Mouse (Mus musculus) forebrain, embryonic 16.5 days (tissue): ENCODE results near the gene Tmem203. TPM values are rescaled to one million over a fixed set of nuclear protein-coding genes. Genes with fewer than 3 reads are reported as not detected.

ENCODE experiments used
- ATAC-seq: fragments of 200-750 bp; cut with Nextera tagmentation; 2 replicates; pipeline ENCODE4 v1.8.0; 2017; ENCODE audit warnings: mild to moderate bottlenecking, moderate library complexity
- H3K27ac ChIP-seq: fragments of 300-500 bp; sonication (generic); 2 replicates; pipeline ENCODE4 v1.5.1; 2014; ENCODE audit warnings: low read length, control low read depth
- H3K27me3 ChIP-seq: fragments of 300-500 bp; sonication (generic); replicated peaks from 2 replicates; pipeline ENCODE4 v1.6.1; 2014; ENCODE audit warnings: low read length; ENCODE audit not compliant: control insufficient read depth, insufficient read depth
- H3K36me3 ChIP-seq: fragments of 300-500 bp; sonication (generic); 2 replicates; pipeline ENCODE4 v1.6.1; 2014; ENCODE audit not compliant: control insufficient read depth, insufficient read depth
- H3K4me1 ChIP-seq: fragments of 300-500 bp; sonication (generic); replicated peaks from 2 replicates; pipeline ENCODE4 v1.6.1; 2014; ENCODE audit warnings: low read length; ENCODE audit not compliant: control insufficient read depth, insufficient read depth
- H3K4me2 ChIP-seq: fragments of 300-500 bp; sonication (generic); 2 replicates; pipeline ENCODE4 v1.6.1; 2014; ENCODE audit warnings: mild to moderate bottlenecking, low read length, control low read depth
- H3K4me3 ChIP-seq: fragments of 300-500 bp; sonication (generic); replicated peaks from 2 replicates; pipeline ENCODE4 v1.5.1; 2014; ENCODE audit warnings: mild to moderate bottlenecking, low read length, control low read depth
- H3K9ac ChIP-seq: fragments of 300-500 bp; sonication (generic); replicated peaks from 2 replicates; pipeline ENCODE4 v1.6.1; 2014; ENCODE audit warnings: low read depth, low read length, control low read depth
- H3K9me3 ChIP-seq: fragments of 300-500 bp; sonication (generic); 2 replicates; pipeline ENCODE4 v1.6.1; 2016; ENCODE audit warnings: low read length; ENCODE audit not compliant: control insufficient read depth
- WGBS: fragments of 180-500 bp; shearing (Covaris S2); extraction: QIAGEN DNeasy Blood & Tissue Kit; methylation state at CpG from one replicate; pipeline ENCODE4 v1.1.7; 2014; 5-methylcytosine and 5-hydroxymethylcytosine counted together
- polyA plus RNA-seq: library from polyadenylated mRNA; unstranded; fragments of >200 nt; fragmentation: Nextera tagmentation; extraction: Ambion mirVana; gene quantifications from 2 replicates; pipeline ENCODE4 v1.2.1, GENCODE M21; 2015

Gene Tmem203
- 16.0 and 16.2 TPM in 2 replicates for polyA plus RNA-seq

DNA sequence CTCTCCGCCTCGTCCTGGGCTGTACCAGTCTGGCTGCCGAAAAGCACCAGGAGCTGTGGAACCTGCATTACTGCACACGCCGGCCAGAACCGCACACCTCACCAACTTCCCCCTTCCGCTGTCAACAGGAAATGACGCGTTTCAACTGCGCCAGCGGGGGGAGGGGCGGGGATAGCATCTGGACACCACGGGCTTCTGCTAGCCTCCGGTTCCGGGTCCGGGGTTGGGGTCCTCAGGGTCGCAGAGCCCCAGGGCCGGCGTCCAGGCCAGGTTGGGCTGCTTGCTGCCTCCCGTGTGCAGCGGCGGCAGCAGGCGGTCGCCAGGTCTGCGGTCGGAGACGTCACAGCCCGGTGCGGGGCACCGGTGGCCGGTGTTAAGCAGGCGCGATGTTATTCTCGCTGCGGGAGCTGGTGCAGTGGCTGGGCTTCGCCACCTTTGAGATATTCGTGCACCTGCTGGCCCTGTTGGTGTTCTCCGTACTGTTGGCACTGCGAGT is at the start of gene Tmem203:
Gene Tmem203, plus strand, starts transcription at position 156 of the 496 bp plus-strand sequence.
- H3K9ac ChIP-seq = peak within 1 kb of the TSS; percentile 91
- peak within 1 kb of the TSS; percentile 97 for H3K4me3 ChIP-seq
- H3K9me3 ChIP-seq = no peaks in the 10 kb centered on the region
- H3K4me2 ChIP-seq = peak within 1 kb of the TSS; percentile 95
- 0 out of 2 replicates have a peak, but pooled peaks cover 3% of the 10 kb centered on the region for H3K36me3 ChIP-seq
- H3K27ac ChIP-seq = peak within 1 kb of the TSS; percentile 81
- peaks cover 21% of the 10 kb centered on the region for H3K4me1 ChIP-seq
- no peaks in the 10 kb centered on the region for H3K27me3 ChIP-seq
- under 1% methylated on average over 39 of the region's 39 CpGs for WGBS
- peak; percentile 92 for ATAC-seq

DNA sequence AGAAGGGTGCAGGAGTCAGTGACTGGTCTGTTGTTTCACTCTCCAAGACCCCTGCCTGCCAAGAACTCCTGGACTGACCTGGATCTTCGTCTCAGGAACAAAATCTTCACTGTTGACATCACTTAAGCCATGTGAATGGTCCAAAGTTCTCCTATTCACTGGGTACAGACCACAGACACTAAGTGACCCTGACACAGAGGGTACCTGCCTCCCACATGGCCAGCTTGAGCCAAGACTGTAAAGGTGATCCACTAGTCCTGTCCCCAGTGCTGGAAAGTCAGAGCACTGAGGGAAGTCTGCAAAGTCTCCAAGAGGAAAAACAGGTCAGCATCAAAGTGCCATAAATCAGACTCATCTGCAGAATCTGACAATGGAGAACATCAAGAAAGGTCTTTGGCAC is 47.6 kb upstream of the Tmem203 start:
- no peaks in the 10 kb centered on the region for H3K9me3 ChIP-seq
- no peak overlapping the region for H3K4me3 ChIP-seq
- H3K9ac ChIP-seq = no peak overlapping the region
- H3K27me3 ChIP-seq = no peaks in the 10 kb centered on the region
- no peak overlapping the region for H3K4me2 ChIP-seq
- ATAC-seq = no peak
- H3K27ac ChIP-seq = no peak overlapping the region
- H3K4me1 ChIP-seq = peaks cover 15% of the 10 kb centered on the region
- WGBS = 73% methylated on average over 1 of the region's 1 CpGs
- H3K36me3 ChIP-seq = peaks cover 5% of the 10 kb centered on the region; the same call in 1 of the 2 replicates

DNA sequence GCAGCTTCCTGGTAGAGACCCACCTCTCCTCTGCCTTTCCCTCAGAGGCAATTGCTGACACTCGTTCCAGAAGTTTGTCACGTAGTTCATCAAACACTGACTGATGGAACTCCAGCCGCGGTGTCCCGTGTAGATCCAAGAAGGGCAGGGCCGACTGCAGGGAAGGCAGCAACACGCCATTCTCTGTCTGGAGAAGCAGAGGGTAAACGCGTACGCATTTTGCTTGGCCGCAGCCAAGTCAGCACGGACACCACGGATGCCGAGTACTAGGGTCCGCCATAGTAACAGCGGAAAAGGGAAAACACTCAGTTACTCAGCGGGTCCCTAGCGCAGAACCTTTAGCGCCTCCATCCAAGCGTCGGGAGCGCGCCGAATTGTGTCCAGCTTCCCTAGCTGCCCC is 44.6 kb upstream of the Tmem203 start:
- H3K27ac ChIP-seq = peak overlapping the region; percentile 82
- no peaks in the 10 kb centered on the region for H3K9me3 ChIP-seq
- H3K9ac ChIP-seq = peak overlapping the region; percentile 95
- under 1% methylated on average over 24 of the region's 24 CpGs for WGBS
- H3K4me2 ChIP-seq = peak overlapping the region; percentile 76
- 0 out of 2 replicates have a peak, but pooled peaks cover under 1% of the 10 kb centered on the region for H3K27me3 ChIP-seq
- H3K36me3 ChIP-seq = peaks cover 2% of the 10 kb centered on the region; the same call in 1 of the 2 replicates
- peak; percentile 41 for ATAC-seq
- peak overlapping the region; percentile 88 for H3K4me3 ChIP-seq
- H3K4me1 ChIP-seq = peaks cover 15% of the 10 kb centered on the region

DNA sequence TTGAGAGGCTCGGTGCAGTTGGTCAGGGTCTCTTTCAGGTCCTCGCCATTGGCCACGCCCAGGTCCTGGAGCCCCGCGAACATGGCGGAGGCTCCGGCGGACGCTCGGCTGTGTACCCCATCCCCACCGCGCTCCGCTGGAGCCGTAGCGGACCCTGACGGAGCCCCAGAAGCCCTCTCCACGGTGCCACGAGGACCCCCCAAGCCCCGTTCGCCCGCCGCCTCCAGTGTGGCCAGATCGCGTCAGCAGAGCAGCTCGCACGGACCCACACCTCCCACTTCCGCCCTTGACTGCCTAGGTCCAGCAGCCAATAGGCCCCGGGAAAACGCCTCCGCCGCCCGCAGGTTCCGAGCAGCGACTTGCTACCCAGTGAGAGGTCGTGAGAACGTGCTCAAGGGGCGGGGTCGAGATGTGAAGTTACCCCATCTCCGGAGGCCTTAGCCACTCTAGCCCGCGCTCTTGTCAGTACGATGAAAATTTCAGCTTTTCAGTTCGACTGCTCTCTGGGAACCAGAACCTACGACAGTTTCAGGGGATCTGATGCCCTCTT is 44.0 kb upstream of the Tmem203 start, which contains the start of gene Nelfb:
Gene Nelfb, minus strand, starts transcription at position 369 of the 550 bp plus-strand sequence.
- ATAC-seq = peak; percentile 93
- H3K9me3 ChIP-seq = no peaks in the 10 kb centered on the region
- under 1% methylated on average over 44 of the region's 44 CpGs for WGBS
- H3K4me2 ChIP-seq = peak within 1 kb of the TSS; percentile 76
- H3K4me3 ChIP-seq = peak within 1 kb of the TSS; percentile 88
- peaks cover 15% of the 10 kb centered on the region for H3K4me1 ChIP-seq
- 0 out of 2 replicates have a peak, but pooled peaks cover 4% of the 10 kb centered on the region for H3K27me3 ChIP-seq
- H3K9ac ChIP-seq = peak within 1 kb of the TSS; percentile 95
- H3K36me3 ChIP-seq = no peaks in the 10 kb centered on the region
- peak within 1 kb of the TSS; percentile 82 for H3K27ac ChIP-seq

DNA sequence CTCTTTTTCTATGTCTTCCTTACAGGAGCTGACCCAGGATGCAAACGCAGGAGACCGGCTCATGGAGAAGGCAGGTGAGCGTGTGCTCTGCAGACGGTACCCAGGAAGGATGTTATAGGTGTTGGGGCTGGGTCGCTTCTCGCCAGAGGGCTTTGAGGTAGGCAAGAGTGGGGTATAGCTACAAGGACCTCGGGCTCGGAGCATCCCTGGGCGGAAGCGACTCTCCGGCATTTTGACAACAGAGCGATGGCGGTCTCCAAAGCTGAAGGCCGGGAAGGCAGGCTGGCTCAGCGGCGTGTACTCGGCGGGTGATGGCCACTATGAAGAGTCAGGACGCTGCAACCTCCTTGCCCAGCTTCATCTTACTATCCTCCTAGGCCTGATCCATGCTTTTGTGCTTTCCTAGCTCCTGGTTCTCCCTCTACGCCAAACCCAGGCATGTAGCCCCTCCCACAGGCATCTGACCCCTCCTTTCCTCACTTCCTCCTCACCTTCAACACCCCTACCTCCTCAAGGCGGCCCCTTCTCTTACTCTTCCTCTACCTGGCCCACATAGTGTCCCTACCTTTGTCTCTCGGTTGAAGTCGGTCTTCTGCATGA is 41.9 kb upstream of the Tmem203 start:
- 65% methylated on average over 23 of the region's 23 CpGs for WGBS
- Histone ChIP-seq H3K9ac (no peak overlapping the region), H3K4me1 (peaks cover 15% of the 10 kb centered on the region), H3K4me3 (no peak overlapping the region), H3K27me3 (0 out of 2 replicates have a peak, but pooled peaks cover 4% of the 10 kb centered on the region), H3K9me3 (no peaks in the 10 kb centered on the region), H3K36me3 (no peaks in the 10 kb centered on the region), H3K27ac (no peak overlapping the region), H3K4me2 (no peak overlapping the region)
- no peak for ATAC-seq

DNA sequence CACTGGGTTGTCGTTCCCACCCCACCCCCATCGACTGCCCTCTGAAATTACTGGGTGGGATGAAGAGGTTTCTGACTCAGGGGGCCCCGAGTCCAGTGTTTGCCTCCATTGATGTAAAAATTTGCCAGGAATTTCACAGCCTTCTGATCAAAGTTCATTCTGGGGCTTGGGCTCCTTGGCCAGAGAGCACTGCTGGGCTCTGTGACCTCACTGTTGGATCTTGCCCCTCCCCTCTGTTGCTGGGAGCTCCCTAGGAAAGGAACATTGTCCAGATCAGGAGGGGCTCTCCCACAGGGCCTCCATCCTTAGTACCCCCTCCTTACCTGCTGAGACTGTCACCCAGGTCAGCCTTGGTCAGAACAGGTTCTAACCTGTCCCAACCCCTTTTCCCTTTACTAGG is 40.8 kb upstream of the Tmem203 start, which contains the start of gene Stpg3:
Gene Stpg3, minus strand, starts transcription at position 194 of the 400 bp plus-strand sequence.
- 70% methylated on average over 3 of the region's 3 CpGs for WGBS

DNA sequence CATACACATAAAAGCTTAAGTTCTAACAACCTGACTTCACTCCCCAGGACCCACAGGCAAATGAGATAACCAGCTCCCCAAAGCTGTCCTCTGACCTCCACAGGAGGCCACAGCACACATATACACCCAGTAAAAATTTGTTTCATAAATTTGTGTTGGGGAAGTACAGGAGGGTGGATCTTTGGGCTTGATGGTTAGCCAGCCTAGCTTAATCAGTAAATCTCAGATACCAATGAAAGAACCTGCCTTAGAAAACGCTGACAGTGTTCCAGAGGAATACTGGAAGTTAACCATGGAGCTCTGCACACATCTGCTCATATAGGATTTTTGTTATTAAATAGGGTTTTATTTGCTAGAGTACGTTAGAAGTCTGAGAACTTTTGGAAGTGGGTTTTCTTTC is 37.6 kb upstream of the Tmem203 start:
- Histone ChIP-seq H3K36me3 (no peaks in the 10 kb centered on the region), H3K9ac (no peak overlapping the region), H3K27me3 (0 out of 2 replicates have a peak, but pooled peaks cover 4% of the 10 kb centered on the region), H3K4me2 (no peak overlapping the region), H3K27ac (no peak overlapping the region), H3K4me3 (no peak overlapping the region), H3K9me3 (no peaks in the 10 kb centered on the region), H3K4me1 (no peaks in the 10 kb centered on the region)
- ATAC-seq = no peak
- 70% methylated on average over 2 of the region's 2 CpGs for whole genome bisulfite sequencing

More for the DNA sequence above, 40.8 kb upstream of the Tmem203 start, which contains the start of gene Stpg3:
- Histone ChIP-seq H3K27ac (no peak within 1 kb of the TSS), H3K9ac (no peak within 1 kb of the TSS), H3K4me1 (peaks cover 11% of the 10 kb centered on the region), H3K27me3 (0 out of 2 replicates have a peak, but pooled peaks cover 4% of the 10 kb centered on the region), H3K4me3 (no peak within 1 kb of the TSS), H3K4me2 (no peak within 1 kb of the TSS), H3K9me3 (no peaks in the 10 kb centered on the region), H3K36me3 (no peaks in the 10 kb centered on the region)
- no peak for ATAC-seq

DNA sequence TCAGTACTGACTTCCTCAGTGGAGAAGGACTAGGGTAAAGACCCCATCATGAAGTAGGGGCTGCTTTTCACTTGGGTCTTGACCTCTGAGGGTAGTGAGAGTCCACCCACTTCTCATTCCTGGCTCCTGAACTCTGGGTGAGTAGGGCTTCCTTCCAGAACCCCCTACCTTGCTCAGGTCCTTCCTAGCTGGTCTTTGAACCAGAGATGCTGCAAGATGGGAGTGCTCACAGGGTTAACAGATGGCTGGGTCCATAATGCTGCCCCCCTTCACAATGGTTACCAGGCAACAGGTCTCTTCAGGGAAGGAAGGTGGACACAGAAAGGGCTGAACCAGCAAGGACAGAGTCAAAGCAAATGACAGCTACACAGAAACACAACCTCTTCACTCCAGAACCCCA is 36.8 kb upstream of the Tmem203 start, which contains the start of gene Fam166a:
Gene Fam166a, plus strand, starts transcription at position 301 of the 400 bp plus-strand sequence.
- Histone ChIP-seq H3K4me2 (no peak within 1 kb of the TSS), H3K27me3 (0 out of 2 replicates have a peak, but pooled peaks cover 4% of the 10 kb centered on the region), H3K9ac (no peak within 1 kb of the TSS), H3K9me3 (no peaks in the 10 kb centered on the region), H3K27ac (no peak within 1 kb of the TSS), H3K4me3 (no peak within 1 kb of the TSS), H3K4me1 (peaks cover 4% of the 10 kb centered on the region), H3K36me3 (no peaks in the 10 kb centered on the region)
- ATAC-seq = no peak

DNA sequence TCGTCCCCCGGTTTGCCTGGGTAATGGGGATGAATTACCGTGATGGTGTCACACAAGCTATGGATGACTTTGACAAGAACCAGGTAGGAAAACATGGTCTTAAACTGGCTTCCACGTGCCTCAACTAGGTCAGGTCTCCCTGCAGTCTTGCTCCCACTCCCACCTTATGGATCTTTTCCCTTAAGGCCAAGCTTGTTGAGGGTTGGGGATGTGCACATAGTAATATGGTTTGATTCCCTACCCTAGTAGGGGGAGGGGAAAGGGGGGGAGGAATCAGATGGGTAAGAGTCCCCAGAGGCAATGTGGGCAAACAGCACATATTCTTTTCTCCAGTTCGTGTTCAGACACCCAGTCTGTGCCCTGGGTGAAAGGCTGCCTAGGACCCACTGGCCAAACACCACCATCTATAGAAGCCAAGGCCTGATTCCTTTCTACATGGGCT is 33.9 kb upstream of the Tmem203 start:
- H3K27me3 ChIP-seq = no peaks in the 10 kb centered on the region
- no peak for ATAC-seq
- no peaks in the 10 kb centered on the region for H3K9me3 ChIP-seq
- no peak overlapping the region for H3K4me2 ChIP-seq
- peaks cover 14% of the 10 kb centered on the region for H3K4me1 ChIP-seq
- H3K27ac ChIP-seq = no peak overlapping the region
- no peak overlapping the region for H3K4me3 ChIP-seq
- no peak overlapping the region for H3K9ac ChIP-seq
- 74% methylated on average over 5 of the region's 5 CpGs for WGBS
- no peaks in the 10 kb centered on the region for H3K36me3 ChIP-seq
